Mouse (Mus musculus) ES-Bruce4 (cell line): ENCODE results near the gene Ptprt.

Experiments
- CTCF ChIP-seq: IDR thresholded peaks from one replicate; pipeline ENCODE4 v1.8.1; 2011; ENCODE audit warnings: low read depth, low read length
- POLR2A ChIP-seq: IDR thresholded peaks from one replicate; pipeline ENCODE4 v1.8.1; 2011; ENCODE audit warnings: low read length; ENCODE audit not compliant: insufficient read depth

DNA sequence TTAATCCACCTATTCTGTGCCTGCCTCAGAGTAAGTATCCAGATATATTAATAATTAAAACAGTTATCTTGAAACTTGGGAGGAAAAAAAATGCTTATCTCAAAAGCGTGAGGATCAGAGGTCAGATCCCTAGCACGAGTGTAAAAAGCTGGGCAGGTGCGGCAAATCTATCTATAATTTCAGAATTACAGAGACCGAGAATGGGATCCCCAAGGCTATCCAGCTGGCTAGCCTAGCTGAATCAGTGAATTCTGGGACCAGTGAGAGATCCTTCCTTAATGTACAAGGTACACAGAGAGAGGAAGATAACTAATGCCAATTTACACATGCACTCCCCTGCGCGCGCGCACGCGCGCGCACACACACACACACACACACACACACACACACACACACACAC lies 31.2 kb upstream of the Ptprt start:
- TF ChIP-seq CTCF, result no peak
- no peak for TF ChIP-seq POLR2A
